Mouse (Mus musculus) monocyte, adult 2 months (primary cell): ENCODE results near the gene Olfr568.

Experiments
- DNase-seq, 2 experiments: peaks; one replicate each; pipeline ENCODE4 v3.0.0; 2022; ENCODE audit warnings: low spot score in 2 of 2, low read depth in 1 of 2

Gene Olfr568

DNA sequence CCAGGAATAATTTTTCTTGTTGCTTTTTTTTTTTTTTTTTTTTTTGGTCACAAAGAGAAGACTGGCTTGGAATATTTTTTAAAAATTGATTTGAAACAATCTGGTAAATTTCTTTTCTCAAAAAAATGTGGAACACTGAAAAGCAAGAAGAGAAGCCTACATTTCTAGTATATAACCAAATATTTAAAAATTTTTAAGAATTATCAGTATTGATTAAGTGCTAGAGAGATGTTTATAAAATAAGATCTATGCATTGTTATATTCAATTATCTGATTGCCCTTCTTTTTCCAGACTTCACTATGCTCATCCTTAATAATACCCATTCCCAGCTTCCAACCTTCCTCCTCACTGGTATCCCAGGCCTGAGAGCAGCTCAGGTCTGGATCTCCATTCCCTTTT is at the start of gene Olfr568:
Gene Olfr568 (plus strand): TSS at position 301 of the 400 bp plus-strand sequence.
- DNase-seq: no peak

DNA sequence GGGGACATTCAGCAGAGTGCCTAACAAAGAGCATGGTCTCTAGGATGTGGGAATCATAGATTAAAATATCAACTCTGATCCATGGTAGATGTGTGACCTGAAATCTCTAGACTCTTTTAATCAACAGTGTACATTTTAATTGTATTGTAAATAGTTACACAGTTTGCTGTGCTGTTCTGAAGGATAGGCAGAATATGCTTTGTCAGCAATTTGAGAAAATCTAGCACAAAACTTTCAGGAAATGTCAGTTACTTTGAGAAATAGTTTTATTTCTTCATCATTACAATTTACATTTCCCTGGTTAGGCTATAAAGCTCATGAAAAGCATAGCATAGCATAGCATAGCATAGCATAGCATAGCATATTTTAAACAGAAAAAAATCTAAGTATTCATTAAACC is 21.1 kb upstream of the Olfr568 start:
- DNase-seq: no peak

DNA sequence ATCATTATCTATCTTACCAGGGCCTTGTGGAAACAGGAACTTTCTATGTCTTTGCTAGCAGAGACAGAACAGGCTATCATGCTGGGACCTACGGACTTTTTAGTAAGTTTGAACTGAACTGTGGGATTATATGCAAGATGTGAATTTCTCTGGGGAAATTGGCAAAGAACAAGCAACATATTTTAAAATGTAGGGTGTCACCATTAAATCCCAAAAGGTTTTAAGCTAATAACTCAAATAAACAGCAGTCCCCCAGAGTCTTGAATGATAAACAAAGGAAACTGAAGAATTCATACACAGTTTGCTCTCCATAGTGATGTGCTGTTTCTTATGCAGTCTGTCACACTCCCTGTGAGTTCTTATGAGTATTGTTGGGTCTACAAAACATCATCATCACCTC is 18.3 kb upstream of the Olfr568 start, which contains the start of gene Olfr566:
Gene Olfr566 (minus strand): TSS at position 101 of the 400 bp plus-strand sequence.
- no peak for DNase-seq

DNA sequence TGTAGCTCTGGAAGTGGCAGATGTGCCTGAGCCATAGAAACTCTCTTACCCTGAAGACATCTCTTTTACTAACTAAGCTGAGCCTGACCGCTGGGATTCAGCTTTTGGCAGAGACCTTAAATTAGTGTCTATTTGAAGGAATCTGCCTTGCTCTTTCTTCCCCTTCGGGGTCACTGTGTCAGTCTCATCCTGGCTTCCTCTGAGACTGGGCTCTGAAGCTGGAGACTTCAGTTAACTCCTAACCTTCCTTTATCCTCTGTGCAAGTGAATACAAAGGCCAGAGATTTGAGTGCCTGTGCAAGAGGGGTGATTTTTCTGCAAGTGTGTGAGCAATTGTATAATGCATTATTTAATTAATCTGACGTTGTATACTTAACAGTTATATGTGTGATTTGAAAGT is 13.9 kb downstream of the Olfr568 start, which contains the start of gene Olfr569:
Gene Olfr569 (minus strand): TSS at position 101 of the 400 bp plus-strand sequence.
- no peak for DNase-seq

DNA sequence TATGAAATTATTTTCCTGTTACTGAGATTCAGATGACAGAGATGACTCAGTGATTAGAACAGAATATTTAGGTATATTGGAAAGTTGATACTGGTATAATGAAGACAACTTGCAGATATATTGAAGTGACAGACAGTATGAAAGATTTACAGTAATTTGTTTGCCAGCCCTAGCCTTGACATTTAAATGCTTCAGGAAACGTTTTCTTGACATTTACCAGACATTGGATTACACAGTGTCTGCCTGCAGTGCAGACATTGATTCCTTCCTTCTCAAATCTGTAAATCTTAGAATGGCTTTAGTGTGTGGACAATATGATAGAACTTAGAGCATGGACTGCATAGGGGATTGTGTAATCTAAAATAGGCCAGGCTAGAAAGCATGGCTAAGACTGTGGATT is 38.3 kb downstream of the Olfr568 start:
- no peak for DNase-seq

DNA sequence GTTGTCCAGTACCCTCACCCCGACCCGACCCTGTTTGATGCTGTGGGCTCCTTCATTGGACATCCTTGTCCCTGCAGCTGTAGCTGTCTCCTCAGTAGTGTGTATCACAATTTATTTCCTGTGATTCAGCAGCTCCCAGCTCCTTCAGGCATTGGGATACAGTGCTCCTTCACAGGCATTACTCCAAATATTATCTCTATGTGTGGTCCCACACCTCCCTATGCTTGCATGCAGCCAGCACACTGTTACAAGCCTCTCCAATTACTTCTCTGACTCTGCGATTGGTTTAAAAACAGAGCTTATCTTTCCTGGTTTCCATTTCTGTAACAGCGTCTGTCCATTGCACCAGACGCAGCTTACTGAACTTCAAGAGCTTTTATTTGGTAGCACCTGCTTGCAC is 39.5 kb downstream of the Olfr568 start:
- no peak for DNase-seq

DNA sequence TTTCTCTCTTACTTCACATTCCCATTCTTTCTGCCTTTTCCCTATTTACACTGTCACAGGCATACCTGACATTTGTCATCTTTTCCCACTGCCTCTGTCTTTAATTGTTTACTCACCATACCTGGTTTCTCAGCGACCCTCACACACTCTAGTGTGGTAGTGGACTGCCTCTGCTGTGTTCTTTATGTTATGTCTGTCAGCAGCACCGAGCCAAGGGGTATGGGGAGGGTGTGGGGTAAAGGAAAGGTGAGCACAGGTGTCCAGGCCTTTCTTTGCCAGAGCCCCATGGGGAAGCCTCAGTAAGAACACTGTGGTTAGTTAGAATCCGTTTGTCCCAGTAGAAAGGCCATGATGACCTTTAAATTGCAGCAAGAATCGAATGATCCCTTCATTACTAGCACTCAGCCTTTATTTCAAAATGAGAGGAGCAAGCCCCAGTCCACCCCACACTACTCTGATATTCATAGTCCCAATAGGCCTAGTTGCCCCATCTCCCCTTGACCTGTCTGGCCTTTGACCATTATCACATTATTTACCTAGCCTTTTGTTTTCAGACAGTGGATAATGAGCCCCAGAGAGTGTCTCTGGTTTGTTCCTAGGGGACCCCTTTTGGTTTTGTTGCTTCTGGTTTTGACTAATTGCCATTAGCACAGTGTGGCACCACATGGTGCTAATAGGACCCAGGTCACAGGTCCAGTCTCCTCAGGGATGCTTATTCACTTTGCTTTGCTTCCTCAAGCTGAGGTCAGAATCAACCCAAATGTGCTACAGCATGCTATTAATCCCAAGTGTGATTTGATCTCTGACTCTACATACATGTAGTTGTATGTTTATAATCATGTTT is 40.3 kb downstream of the Olfr568 start, which contains the start of gene Olfr571:
Gene Olfr571 (minus strand): TSS at position 505 of the 844 bp plus-strand sequence.
- no peak for DNase-seq

DNA sequence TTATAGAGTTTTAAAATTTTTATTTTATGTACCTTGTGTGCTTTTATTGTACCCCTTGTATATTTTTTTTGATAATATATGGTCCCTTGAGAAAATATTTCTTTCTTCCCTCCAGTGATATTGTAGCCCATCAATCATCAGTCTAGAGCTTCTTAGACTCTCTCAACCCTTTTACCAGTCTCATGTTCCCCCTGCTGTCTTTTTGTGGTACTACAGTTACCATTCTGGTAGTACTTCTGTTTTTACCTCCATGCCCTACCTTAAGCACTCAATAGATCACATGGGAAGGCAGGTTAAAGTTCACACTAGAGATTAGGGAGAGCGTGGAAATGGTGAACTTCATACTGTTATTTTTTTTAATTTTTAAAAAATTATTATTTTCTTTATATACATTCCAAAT is 42.7 kb downstream of the Olfr568 start:
- DNase-seq: no peak

DNA sequence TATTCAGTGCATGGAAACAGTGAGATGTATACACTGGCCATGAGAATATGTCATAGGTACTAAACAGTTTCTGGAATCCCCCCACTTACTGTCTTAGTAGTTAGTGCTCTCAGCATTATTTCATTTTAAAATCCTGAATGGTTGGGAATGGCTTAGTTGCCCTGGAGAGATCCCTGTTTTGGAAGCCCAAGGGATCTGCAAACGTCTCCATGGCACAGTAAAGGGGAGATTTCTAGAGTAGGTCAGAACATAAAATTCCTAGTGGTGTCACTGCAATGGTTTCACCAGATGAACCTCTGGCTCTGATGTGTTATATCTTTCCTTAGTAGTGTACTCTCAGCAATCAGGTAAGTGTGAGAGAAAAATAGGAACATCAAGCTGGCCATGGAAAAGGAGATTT is 47.2 kb downstream of the Olfr568 start, which contains the start of gene Olfr572:
Gene Olfr572 (plus strand): TSS at position 301 of the 400 bp plus-strand sequence.
- DNase-seq: no peak

DNA sequence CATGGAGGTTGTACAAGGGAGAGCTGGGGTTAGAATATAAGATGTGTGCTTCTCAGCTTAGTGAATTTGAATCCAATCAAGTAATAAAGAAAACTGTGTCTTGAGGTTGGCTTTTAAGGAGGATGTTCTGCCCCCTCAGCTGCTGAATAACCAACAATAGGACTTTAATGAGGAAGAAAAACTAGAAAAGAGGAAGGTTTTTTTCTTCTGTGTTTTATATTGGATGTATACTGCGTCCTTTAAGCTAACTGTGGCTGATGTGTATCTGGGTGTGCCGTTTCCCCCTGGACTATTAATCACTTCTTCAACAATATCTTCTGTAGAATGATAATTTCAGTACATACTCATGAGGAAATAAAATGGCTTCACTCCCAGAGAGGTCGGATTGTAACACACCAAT is 50.2 kb downstream of the Olfr568 start:
- DNase-seq: no peak
